Mouse (Mus musculus) spleen, adult 2 months (tissue): ENCODE data around the gene Siglech. TPM values are rescaled to one million over a fixed set of nuclear protein-coding genes. Genes with fewer than 3 reads are reported as not detected.

ENCODE experiments used
- DNase-seq, 2 experiments: peaks; one replicate each; pipeline versions ENCODE4 v3.0.0 to v3.0.0-alpha.2; 2012 to 2021; ENCODE audit warnings: low spot score in 2 of 2, low read depth in 1 of 2
- H3K27ac ChIP-seq: fragments of 200-500 bp; 2 replicates; pipeline ENCODE4 v1.5.1; 2012; ENCODE audit warnings: low read length, inconsistent platforms; ENCODE audit not compliant: insufficient read depth
- H3K27me3 ChIP-seq: fragments of 200-500 bp; 2 replicates; pipeline ENCODE4 v1.6.1; 2012; ENCODE audit warnings: mild to moderate bottlenecking, moderate library complexity, low read length, inconsistent platforms; ENCODE audit not compliant: control insufficient read depth, insufficient read depth
- H3K36me3 ChIP-seq: fragments of 200-500 bp; 2 replicates; pipeline ENCODE4 v1.6.1; 2012; ENCODE audit warnings: mild to moderate bottlenecking, low read length, inconsistent platforms; ENCODE audit not compliant: control insufficient read depth, insufficient read depth
- H3K4me1 ChIP-seq: fragments of 200-500 bp; 2 replicates; pipeline ENCODE4 v1.6.1; 2011; ENCODE audit warnings: inconsistent platforms; ENCODE audit not compliant: control insufficient read depth, insufficient read depth, insufficient read length
- H3K4me3 ChIP-seq: fragments of 200-500 bp; 2 replicates; pipeline ENCODE4 v1.5.1; 2011; ENCODE audit warnings: mild to moderate bottlenecking, inconsistent platforms; ENCODE audit not compliant: insufficient read depth, insufficient read length; ENCODE audit errors: extremely low read depth
- CTCF ChIP-seq: fragments of 200-500 bp; IDR thresholded peaks from 2 replicates; pipeline ENCODE4 v1.5.1; 2011; ENCODE audit warnings: mild to moderate bottlenecking, inconsistent platforms; ENCODE audit not compliant: insufficient read depth, insufficient read length, insufficient replicate concordance; ENCODE audit errors: extremely low read depth
- POLR2A ChIP-seq: fragments of 200-500 bp; IDR thresholded peaks from 2 replicates; pipeline ENCODE4 v1.6.1; 2011; ENCODE audit warnings: low read depth, low read length, inconsistent platforms
- WGBS: fragments of 180-500 bp; shearing (Covaris S2); methylation state at CpG from one replicate; pipeline ENCODE4 v1.1.7; 2018; 5-methylcytosine and 5-hydroxymethylcytosine counted together
- polyA plus RNA-seq: library from polyadenylated mRNA; depleted of rRNA; stranded (reverse); fragments of >200 nt; gene quantifications from 2 replicates; pipeline ENCODE4 v1.2.3, GENCODE M21; 2012; rRNA removed

Siglech gene
- polyA plus RNA-seq, 1 experiment, result 49.7 TPM

DNA sequence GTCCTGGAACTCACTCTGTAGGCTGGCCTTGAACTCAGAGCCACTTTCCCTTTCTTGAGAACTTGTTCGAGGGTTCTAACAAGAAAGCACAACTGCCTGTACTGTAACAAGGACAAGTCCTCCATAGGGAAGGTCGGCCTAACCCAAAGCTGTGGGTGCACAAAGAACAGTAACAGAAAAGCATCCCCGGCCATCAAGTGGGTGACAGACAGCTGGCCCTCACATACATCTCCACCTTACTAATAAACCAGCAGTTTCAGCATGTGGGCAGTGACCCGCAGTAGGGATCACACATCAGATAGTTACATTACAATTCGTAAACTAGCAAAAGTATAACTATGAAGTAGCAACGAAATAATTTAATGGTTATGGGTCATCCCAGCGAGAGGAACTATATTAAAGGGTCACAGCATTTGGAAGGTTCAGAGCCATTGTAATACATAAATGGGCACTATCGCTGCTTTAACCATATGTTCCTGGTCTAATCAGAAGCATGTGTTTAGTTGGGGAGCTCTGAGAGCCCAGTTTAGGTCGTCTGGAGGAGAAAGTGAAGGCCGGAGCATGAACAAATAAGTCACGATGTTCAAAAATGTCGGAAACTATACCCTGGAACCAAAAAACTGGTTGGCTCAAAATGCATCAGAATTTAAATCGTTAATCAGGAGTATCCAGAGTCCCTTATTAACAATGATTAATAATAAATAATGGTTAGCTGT is 25.4 kb downstream of the Siglech start:
- no peak for DNase-seq
- Histone ChIP-seq H3K27ac (peak overlapping the region; percentile 39; the same call in 1 of the 2 replicates), H3K27me3 (no peaks in the 10 kb centered on the region), H3K4me1 (peaks cover 4% of the 10 kb centered on the region), H3K36me3 (peaks cover 5% of the 10 kb centered on the region; the same call in 1 of the 2 replicates), H3K4me3 (peak overlapping the region; percentile 74)
- WGBS, result 41% methylated on average over 13 of the region's 13 CpGs
- TF ChIP-seq CTCF (no peak), POLR2A (no peak)

DNA sequence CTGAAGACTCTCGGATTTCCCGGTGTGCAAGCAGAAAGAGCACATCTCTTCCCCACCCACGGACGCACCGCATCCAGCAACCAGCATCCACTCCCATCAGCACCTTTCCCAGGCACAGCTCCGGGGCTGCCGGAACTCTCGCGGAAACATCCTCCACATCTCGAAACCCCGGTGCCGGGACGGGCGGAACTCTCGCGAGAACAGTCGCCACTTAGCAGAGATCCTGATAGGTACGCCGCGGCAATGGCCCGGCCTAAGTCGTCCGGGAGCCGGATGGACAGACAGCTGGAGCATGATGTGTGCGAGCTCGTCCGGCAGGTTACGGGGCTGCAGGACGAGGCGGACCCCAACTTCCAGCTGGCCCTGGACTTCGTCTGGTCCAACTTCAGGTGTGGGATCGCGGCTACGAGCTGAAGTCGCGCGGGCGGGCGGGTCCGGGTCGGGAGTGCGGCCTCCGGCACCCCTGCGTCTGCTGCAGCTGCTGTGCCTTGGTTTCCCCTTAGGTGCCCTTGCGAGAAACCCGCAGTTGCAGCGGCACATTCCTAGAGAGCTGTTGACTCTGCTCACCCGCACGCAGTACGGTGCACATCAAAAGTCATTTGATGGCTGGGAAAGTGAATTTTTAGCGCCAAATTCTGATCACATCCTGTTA is 26.1 kb downstream of the Siglech start, which contains the start of gene Tubgcp5:
Tubgcp5 (plus strand) TSS at position 203 of the 652 bp plus-strand sequence.
- Histone ChIP-seq H3K4me3 (peak within 1 kb of the TSS; percentile 74), H3K27me3 (no peaks in the 10 kb centered on the region), H3K27ac (peak within 1 kb of the TSS; percentile 42), H3K4me1 (peaks cover 4% of the 10 kb centered on the region), H3K36me3 (peaks cover 9% of the 10 kb centered on the region)
- DNase-seq, result peak; percentile 87 to 96
- WGBS, result under 1% methylated on average over 51 of the region's 51 CpGs
- TF ChIP-seq POLR2A (peak; percentile 82), CTCF (no peak)

DNA sequence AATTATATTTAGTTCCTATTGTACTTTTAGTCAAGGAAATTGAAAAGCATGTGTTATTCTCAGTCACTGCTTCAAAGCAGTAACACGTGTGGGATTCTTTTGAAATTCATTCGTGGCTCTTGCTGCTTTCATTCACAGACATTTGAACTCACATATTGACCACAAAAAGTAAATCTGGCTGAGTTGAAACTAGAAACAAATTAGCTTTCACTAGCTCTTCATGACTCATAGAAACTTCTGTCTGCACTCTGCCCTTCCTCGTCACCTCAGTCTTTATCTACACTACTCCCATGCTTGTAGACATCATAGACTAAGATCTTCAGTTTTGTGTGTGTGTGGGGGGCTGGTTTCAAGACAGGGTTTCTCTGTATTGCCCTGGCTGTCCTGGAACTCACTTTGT is 32.0 kb downstream of the Siglech start:
- no peak for TF ChIP-seq POLR2A
- TF ChIP-seq CTCF, result no peak

DNA sequence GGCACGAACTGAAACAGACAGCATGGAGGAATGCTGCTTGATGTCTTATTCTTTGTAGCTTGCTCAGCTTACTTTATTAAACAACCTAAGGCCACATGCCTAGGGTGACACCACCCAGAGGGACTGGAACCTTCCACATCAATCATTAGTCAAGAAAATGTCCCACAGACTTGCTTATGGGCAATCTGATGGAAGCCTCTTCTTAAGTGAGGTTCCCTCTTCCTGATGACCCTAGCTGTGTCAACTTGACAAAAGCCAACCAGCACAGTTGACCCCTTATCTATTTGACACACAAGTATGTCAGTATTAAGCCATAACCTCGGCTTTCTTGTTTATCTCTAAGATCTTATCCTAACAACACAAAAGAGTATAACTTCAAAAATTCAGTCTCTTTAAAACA is 42.0 kb downstream of the Siglech start:
- WGBS, result 87% methylated on average over 2 of the region's 2 CpGs

More for the DNA sequence above, 32.0 kb downstream of the Siglech start:
- no peak for DNase-seq
- H3K4me3 ChIP-seq, result no peak overlapping the region
- no peak overlapping the region for H3K27ac ChIP-seq
- peaks cover 36% of the 10 kb centered on the region for H3K36me3 ChIP-seq
- no peaks in the 10 kb centered on the region for H3K27me3 ChIP-seq
- 75% methylated on average over 3 of the region's 3 CpGs for WGBS
- peaks cover 3% of the 10 kb centered on the region for H3K4me1 ChIP-seq

DNA sequence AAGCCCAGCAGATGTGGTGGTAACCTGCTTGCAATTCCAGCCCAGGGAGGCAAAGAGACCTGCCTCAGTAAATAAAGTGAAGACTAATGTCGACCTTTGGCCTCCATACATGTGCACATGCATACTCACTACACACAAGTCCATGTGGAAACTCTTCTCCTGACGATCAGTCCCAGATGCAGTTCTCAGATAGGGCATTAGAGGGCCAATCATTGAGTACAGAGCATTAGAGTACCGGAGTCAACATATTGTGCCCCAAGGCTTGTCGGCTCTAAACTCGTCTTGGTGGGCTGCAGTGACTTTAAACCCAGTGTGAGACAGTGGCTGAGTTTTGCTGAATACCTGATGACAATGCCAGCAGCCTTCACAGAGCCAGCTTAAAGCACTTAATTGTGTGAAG is 56.5 kb downstream of the Siglech start:
- TF ChIP-seq POLR2A (no peak), CTCF (no peak)
- Histone ChIP-seq H3K4me1 (no peaks in the 10 kb centered on the region), H3K27ac (no peak overlapping the region), H3K36me3 (peaks cover 28% of the 10 kb centered on the region), H3K27me3 (no peaks in the 10 kb centered on the region), H3K4me3 (no peak overlapping the region)
- WGBS, result 91% methylated on average over 5 of the region's 5 CpGs
- DNase-seq, result no peak

More for the DNA sequence above, 42.0 kb downstream of the Siglech start:
- Histone ChIP-seq H3K27me3 (no peaks in the 10 kb centered on the region), H3K4me3 (no peak overlapping the region), H3K4me1 (no peaks in the 10 kb centered on the region), H3K36me3 (peaks cover 36% of the 10 kb centered on the region), H3K27ac (no peak overlapping the region)
- no peak for DNase-seq
- TF ChIP-seq CTCF (no peak), POLR2A (no peak)

DNA sequence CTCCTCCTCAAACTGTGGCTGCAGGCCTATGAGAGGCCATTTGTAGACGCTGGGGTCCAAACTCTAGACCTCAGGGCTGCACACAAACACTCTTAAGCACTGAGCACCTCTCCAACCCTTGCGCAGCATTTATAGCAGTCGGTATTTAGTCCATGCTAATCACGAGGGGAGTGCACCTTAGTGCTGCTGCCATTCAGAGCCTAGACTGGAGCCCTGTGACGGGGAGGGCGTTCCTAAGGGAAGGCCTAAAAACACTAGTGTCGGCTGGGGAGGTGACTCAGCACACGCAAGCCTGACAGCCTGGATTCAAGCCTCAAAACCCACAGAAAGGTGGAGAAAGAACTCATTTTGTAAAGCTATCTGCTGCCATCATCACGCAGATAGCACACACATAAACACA is 59.6 kb downstream of the Siglech start:
- 93% methylated on average over 9 of the region's 9 CpGs for WGBS
- Histone ChIP-seq H3K4me1 (no peaks in the 10 kb centered on the region), H3K36me3 (peaks cover 20% of the 10 kb centered on the region), H3K27me3 (no peaks in the 10 kb centered on the region), H3K27ac (no peak overlapping the region), H3K4me3 (no peak overlapping the region)
- TF ChIP-seq CTCF (no peak), POLR2A (no peak)
- DNase-seq, result no peak

Other genes starting within 250 kb of the Siglech start
- gene Tubgcp5, start 26.0 kb downstream of the Siglech start, polyA plus RNA-seq, result 2.3 and 2.9 TPM in 2 replicates
- gene Cyfip1, start 73.6 kb downstream of the Siglech start, polyA plus RNA-seq, result 17.4 and 19.4 TPM in 2 replicates
- 7.1 and 16.1 TPM in 2 replicates for gene Nipa2, start 194.3 kb downstream of the Siglech start, polyA plus RNA-seq